Mouse (Mus musculus): ENCODE results near the gene Cdc42bpb.

Gene Cdc42bpb

DNA sequence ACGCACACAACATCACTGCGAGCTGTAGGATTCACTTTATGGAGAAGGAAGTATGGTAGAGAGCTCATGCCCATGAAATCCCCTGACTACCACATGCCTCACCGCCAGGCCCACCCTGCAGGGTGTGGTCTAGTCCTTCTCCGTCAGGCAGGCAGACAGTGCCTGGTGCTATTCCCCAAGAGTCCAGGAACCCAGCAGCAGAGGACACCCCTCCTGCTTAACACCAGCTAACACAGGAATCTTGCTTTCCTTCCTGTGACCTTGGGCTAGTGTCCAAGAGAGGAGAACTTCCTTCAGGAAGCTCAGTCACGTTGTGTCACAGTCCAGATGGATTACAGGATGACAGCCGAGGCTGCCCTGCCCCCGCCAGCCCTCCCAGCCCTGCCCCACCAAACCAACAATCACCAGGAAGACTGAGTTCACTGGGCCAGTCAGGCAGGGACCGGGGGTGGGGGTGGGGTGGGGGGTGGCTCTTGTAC, 9.2 kb upstream of the Cdc42bpb start:
- DNase-seq (ENCODE audit: low read depth, low spot score), result no peak

DNA sequence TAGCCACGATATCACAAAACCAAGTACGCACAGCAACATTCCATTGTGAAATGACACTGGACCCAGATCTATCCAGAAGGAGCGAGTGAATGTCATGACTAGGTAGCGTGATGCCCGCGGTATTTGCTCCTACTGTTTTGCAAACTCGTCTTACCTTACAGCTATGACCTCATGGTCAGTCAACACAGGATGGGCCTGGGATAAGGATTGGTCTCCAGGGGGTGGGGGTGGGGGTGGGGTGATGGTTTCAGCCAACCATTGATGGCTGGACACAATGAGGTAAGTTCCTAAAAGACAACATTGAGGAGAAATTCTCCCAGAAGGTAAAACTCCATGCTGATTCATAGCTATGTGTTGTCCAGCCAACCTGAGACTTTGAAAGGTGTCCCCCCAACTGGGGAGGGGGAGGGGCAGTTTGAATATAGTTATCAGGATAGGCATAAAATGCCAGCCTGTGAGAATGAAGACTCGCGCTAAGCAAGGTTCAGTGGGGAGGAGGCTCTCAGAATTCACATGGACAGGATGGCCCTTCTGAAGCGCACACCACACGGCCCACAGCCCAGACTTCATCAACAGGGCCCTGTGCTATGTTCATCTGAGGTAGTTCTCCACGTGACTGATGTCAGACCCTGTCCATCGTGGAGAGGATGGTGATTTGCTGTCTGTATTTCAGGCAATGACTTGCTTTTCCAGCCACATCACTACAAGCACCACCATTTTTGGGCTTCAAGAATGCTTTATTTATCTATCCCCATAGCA, 8.5 kb upstream of the Cdc42bpb start:
- no peak for DNase-seq (ENCODE audit: low read depth, low spot score)

DNA sequence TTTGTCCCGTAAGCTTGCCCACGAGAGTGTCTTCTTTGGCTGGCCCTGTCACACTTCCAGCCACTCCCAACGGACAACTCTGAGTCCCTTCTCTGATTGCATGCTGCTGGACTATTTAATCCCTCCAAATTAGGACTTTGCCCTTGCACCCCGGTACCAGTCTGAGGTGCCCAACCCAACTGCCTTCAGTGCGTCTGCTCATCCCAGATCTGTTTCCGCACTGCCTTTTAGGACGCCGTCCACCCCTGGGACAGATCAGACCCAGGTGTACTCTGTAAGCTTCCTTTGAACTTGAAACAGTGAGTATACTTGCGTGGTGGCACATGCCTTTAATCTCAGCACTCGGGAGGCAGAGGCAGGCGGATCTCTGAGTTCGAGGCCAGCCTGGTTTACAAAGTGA, 1.3 kb upstream of the Cdc42bpb start:
- DNase-seq (ENCODE audit: low read depth, low spot score), result no peak

DNA sequence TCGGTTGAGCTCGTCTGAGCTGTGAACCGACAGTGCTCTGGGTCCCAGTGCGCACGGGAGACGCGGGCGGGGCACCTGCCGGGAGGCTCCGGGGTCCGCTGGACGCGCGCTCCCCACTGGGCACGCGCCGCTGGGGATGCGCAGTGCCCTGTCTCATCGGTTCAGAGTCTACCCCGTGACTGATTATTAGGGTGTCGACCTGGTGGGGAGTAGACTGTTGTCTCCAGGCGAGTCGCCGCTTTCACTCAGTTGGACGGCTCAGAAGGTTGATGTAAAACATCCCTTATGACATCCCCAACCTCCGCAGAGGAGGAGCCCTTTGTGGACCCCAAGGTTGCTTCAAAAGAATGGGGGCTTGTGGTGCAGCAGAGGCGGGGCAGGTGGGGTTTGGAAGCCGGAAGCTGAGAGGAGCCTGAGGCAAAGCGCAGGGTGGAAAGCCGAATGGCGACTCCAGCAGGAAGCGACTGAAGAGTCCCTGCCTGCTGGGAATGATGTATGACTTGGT, 520 bp upstream of the Cdc42bpb start:
- no peak for DNase-seq (ENCODE audit: low read depth, low spot score)

DNA sequence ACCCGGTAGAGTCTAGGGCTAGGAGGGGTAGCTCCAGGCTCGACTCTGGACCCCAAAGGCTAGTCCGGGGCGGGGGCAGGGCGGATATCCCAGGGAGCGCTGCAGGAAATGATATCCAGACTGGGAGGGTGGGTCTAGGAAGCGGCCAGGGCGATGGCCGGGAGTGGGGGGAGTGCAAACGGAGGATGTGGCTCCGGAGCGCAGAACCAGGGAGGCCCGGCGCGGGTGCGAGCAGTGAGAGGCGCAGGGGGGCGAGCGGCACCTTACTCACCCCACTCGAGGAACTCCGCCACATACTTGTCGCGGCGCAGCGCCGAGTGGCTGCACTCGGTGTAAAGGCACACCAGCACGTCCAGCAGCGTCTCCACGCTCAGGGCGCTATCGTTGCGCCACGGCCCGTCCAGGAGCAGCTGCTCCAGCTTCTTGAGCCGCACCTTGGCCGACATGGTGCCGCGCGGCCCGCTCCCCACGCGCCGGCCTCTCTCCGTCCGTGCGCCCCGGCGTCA, 639 bp downstream of the Cdc42bpb start:
- no peak for DNase-seq (ENCODE audit: low read depth, low spot score)

DNA sequence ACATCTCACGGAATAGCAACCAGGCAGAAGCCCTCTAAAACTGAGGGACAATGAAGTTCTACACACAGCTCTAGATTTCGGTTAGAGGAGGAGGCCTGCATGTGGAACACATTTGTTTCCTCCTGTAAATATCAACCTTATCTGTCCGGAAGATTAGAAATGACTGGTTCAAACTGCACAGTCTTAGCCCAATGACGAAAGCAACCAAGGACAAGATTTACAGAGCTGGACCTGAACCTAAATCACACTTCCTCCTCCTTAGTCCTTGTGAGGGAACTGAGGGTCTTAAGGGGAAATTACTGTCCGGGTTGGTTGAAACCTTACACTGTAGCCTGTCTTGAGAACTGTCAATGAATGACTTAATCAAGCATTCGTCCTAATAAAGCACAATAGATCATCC, 1.5 kb downstream of the Cdc42bpb start:
- DNase-seq (ENCODE audit: low read depth, low spot score), result no peak

DNA sequence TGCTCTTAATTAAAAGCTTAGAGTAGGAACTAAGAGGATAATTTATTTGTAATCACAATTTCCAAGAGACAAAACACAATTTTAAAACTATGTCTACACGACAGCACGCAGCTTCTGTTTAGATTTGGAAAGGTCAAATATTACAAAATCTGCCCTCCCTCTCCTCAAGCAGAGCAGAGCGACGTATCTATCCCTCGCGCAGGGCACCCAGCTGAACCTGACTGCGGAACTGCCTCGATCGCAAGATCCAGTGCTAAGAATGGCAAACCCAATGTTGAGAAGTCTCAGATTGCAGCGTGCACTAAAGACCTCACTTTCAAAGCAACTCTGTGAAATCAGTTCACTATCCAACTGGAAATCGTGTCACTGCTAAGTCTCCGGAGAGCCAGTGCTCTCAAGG, 2.0 kb downstream of the Cdc42bpb start:
- DNase-seq (ENCODE audit: low read depth, low spot score), result no peak

DNA sequence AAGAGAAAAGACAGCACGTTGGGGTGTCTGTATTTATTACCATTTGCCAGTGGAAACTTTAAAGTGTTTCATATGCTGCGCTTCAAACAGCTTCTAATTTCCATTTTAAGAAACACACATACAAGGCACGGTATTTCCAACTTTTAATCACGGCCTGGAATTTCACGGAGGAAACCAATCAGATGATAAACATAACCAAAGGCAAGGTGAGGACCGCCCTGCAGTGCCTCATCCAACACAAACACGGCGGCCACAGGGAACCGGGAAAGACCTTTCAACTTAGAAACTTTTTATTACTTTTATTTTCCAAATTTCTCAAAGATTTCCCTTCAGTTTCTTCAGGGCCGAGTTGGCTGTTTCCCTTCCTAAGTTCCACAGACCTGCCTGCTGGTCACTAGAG, 2.8 kb downstream of the Cdc42bpb start:
- DNase-seq (ENCODE audit: low read depth, low spot score), result no peak

DNA sequence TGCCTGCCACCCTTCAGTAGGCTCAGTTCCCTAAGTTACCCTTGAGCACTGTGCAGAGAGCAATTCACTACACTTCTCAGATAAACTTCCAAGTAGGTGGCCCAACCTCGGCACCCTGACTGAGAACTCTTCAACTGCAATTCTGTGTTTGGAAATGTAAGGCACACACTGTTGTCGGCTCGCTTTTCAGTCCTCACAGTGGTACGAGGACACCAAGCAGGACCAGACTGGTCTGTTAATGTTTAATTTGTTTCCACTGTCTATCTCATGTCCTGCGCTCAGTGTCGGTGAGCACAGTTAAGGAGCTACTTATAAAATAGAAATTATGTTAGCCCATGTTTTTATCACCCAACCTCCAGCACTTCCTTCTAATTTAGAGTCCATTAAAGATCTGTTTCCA, 4.1 kb downstream of the Cdc42bpb start:
- DNase-seq (ENCODE audit: low read depth, low spot score), result no peak

DNA sequence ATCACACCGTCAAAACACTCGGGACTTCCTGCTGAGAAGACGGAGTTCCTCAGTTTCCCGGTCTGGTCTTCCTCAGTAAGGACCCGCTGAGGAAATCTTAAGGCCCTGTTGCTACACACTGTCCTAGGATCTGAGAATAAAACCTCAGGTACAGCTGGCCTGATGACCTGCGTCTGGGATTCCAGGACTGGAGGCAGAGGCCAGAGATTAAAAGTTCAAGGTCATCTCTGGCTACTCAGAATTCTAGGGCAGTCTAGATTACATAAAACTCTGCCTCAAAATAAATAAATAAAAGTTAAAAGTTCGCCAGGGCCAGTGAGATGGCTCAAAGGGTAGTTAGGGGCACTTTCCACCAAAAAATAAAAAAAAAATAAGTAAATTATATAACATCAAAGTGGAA, 5.6 kb downstream of the Cdc42bpb start:
- DNase-seq (ENCODE audit: low read depth, low spot score), result no peak

DNA sequence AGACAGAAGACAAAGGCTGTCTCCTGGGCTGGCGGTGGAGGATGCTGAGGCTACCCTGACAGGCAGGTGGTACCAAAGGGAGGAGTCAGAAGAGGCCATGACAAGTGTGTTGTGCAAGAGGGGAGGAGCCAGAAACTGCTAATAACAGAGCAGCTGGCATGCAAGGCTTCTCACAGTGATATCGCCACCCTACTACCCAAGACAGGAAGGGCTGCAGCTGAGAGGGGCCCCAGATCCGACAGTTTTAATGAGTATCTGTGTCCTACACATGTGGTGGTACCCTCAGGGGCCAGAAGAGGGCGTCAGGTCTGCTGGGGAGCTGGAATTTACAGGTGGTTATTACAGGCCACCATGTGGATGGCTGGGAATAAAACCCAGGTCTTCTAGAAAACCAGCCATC, 7.3 kb downstream of the Cdc42bpb start:
- DNase-seq (ENCODE audit: low read depth, low spot score), result no peak

DNA sequence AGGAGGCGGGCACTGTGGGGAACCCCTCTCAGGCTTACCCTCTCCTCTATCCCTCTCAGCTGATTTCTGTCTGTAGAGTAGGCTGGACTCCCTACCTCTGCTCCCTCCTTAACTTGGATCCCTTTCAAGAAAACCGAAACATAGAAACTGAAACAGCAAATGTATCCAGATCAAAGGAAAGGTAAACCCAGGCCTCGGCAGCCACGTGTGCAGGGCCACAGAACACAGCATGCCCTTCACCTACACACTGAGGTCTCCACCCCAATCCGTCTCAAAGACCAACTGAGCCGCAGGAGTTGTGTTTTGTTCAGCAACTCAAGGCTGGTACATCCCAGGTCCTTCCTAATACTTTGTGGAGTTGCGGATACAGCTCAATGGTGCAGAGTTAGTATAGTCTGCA, 10.5 kb downstream of the Cdc42bpb start:
- no peak for DNase-seq (ENCODE audit: low read depth, low spot score)

DNA sequence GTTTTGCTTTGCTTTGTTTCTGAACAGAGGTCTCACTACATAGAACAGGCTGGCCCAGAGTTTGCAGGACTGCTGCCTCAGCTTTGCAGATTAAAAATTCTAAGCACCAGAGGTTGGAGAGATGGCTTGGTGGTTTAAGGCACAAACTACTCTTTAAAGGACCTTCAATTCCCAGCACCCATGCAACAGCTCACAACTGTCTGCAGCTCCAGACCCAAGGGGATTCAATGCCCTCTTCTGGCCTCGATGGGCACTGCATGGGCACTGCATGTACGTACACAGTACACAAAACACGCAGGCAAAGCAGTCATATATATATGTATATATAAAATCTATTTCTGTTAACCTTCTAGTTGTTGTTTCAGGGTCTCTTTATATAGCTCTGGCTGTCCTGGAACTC, 13.3 kb downstream of the Cdc42bpb start:
- no peak for DNase-seq (ENCODE audit: low read depth, low spot score)

DNA sequence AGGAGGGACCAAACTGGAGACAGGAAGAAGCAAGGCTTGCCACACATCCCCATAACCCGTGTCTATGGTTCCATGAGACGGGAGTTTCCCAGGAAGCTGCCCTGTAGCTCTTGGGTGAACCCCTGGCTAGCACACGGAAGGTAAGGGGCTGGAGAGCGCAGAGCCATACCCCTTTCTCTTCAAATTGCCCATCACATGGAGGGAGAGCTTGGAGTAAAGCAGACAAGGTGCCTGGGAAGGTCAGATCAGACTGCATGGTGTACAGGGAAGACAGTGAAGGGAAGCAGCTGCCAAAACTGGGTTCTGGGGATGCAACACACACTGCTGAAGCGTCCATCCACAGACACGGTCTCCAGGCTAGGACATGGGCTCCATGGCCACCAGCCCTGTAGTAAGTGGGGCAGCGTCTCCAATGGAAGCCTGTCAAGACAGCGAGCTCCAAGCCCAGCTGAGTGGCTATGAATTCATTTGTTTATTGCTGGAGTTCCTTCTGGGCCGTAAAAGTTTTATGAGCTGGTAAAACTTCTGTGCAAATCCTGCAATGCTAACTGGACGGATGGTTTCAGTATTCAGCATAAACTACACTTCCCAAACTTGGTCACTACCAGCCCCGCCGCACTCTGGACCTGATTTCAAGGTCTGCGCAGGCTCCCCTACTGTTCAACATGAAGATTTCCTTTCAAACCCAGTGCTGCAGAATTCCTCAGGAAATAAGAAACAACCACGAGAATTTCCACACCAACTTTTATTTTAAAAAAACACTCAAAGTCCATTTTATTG, 16.0 kb downstream of the Cdc42bpb start:
- DNase-seq (ENCODE audit: low read depth, low spot score), result no peak

DNA sequence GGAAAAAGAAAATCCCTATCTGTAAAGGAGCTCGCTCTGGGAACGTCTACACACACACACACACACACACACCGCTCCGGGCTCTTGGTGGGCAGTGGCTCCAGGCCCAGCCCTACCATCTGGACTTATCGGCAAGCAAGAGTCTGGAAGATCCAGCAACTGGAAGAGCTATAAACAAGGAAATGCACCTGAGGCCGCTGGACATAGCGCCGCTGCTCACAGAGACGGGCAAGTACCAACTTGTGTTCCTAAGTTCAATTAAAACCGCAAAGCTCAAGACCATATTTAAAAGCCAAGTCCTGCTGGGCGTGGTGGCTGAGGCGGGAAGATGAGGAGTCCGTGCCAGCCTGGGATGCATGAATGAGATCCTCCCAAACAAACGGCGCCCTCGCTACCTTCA, 16.8 kb downstream of the Cdc42bpb start:
- no peak for DNase-seq (ENCODE audit: low read depth, low spot score)

DNA sequence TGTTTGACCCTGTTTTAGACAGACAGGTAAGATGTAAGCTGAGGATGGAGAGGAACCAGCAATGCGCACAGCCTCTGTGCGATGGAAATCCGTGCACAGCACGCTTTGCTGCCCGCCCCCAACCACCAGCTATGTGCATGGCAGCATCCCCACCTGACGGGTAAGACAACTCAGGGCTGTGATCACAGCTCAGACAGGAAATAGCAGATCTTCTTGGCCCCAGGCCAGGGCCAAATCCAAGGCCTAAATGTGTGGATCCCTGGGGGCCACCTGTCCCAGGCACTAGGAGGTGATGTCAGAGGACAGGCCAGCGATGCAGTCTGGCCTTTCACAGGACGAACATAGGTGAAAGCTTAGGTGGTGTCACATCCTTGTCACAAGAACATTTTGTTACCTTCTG, 21.3 kb downstream of the Cdc42bpb start:
- no peak for DNase-seq (ENCODE audit: low read depth, low spot score)

DNA sequence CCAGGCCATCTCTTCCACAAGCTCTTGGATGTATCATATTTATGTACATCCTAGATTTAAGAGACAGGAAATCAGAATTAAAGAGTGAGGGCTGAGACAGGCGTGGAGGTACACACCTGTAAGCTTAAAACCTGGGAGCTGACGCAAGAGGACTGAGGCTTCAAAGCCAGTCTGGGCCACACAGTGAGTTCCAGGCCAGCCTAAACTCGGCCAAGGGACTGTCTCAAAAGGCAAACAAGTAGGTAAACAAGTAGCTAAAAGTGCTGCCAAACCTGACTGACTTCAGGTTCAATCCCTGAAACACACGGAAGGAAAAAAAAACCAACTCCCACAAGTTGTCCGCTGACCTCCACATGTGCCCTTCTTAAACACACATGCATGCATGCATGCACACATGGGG, 23.4 kb downstream of the Cdc42bpb start:
- DNase-seq (ENCODE audit: low read depth, low spot score), result no peak

DNA sequence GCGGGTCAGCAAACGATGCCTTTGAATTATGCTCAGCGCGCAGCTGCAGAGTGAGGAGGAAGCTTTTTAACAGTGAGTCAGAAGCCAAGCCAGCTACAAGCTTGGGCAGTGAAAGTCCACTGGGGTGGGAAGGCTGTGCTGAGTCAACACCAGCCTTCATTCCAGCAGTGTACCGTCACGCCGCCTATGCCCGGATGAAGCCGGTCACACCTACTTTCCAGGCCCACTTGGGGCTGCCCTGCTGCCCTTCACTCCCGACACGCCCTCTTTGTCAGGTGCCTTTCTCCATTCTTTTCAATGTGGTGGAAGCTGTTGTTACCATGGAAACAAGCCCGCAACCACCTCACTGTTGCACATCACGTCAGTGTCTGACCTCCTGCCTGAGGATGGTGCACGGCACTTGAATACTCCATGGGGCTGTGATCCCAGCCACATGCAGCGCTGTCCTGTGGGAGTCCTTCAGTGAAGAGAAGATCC, 24.0 kb downstream of the Cdc42bpb start:
- no peak for DNase-seq (ENCODE audit: low read depth, low spot score)

DNA sequence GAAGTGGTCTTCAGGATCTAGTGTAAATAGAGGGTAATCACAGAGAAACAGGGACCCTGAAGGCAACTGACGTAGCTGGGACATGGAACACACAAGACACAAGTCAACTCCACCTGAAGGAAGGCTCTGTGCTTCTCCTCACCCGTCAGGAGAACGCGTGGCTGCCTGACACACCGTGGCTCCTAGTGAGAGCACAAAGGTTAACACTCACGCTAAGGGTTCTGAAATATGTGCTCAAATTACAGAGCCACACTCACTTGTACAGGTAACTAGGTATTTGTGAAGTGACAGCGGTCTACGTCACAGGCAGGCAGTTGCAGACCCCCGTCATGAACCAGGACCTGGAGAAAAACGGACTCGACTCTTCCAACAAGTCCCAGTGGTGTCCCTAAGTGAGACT, 24.5 kb downstream of the Cdc42bpb start:
- no peak for DNase-seq (ENCODE audit: low read depth, low spot score)

DNA sequence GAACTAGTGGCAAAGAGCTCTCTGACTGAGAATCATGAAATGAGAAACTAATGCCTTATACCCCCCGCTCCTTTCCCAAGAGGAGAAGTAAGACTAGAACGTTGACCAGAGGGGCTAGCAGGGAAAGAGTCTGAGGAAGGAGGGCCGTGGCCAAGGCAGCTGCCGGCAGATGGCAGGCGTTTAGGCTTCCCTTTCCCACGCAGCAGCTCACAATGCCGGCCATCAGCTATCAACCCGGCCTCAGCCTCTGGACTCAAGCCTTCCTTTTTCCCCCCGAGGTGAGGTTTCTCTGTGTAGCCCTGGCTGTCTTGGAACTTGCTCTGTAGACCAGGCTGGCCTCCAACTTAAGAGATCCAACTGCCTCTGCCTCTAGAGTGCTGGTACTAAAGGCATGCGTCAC, 25.0 kb downstream of the Cdc42bpb start:
- no peak for DNase-seq (ENCODE audit: low read depth, low spot score)

DNA sequence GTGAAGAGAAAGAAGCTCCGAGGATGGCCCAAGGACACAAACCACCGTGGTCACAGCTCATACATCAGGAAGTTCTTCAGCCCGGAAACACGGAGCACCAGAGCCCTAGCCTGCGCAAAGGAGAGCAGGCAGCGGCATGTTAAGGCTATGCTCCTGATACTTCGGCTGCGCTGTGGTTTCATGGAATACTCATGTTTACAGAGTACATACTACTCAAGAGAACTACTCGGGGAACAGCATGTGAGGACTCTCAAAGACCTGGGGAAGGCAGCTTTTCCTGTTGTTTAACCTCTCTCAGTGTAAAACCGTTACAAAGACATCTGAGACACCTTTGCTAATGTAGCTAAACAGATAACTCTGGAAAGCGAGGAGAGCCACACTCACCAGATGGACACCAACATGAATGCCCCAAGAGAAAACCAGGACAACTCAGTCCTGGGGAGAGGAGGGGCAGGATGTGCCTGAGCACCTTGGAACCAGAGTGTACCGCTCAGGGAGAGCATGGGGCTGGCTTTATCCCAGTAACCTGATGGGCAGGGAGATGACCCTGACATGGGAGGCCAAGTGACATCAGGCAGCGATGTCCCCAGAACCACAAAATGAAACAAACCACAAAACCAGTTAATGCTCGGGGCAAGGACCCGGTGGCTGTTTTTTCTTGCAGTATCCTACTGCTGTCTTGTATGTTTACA, 27.8 kb downstream of the Cdc42bpb start:
- DNase-seq (ENCODE audit: low read depth, low spot score), result no peak

DNA sequence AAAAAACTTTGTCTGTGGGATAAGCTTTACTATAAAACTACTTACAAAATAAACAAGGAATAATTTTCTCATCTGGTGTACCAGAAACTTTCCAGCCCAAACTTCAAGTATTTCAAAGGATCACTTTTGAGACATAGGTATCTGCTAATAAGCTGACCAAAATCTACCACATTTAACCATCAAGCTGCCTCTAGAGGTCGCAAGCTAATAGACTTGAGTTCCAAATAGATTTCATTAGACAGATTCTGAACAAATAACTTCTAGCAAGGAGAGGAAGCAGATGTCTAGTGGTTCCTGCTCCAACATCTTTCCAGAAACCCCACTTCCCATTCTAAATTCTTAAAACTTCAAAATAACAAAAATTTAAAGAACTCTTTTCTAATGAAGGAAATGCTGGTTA, 33.6 kb downstream of the Cdc42bpb start:
- DNase-seq (ENCODE audit: low read depth, low spot score), result no peak

Measured in embryo, embryonic 11.5 days (tissue).